In genomic region chrX:52913856-52914255, GRCm38 (mm10) we compare ENCODE assay signal across 8 mouse cellular contexts. TPM values are rescaled to one million over a fixed set of nuclear protein-coding genes. Genes with fewer than 3 reads are reported as not detected.
DNase-seq lines count a peak whose midpoint lies in the region; ATAC-seq and TF ChIP-seq lines count a peak whose summit lies in the region.
"Had no signal": no experiment of that assay in that cellular context is flagged by ENCODE, and none has a peak within 500 bp of the region (broad histone marks: within the 10 kb centered on the region; RNA-seq: fewer than 3 reads in every experiment).

No protein-coding gene starts in this region.

- TF ChIP-seq CTCF in heart, postnatal 0 days (IDR thresholded peaks at IDR 0.05; ENCODE audit: low read depth) = no peak

- H3K4me3 ChIP-seq in heart, postnatal 0 days (ENCODE audit: low read depth, low read length) = peak overlapping the region; percentile 79
- peak overlapping the region; percentile 70 for H3K4me3 ChIP-seq in macrophage (ENCODE audit: inconsistent target)

- WGBS in heart, postnatal 0 days = 58% methylated on average over 4 of the region's 4 CpGs
- WGBS in macrophage (ENCODE audit: missing documents) = 43% methylated on average over 4 of the region's 4 CpGs

- H3K27me3 ChIP-seq in heart, postnatal 0 days (ENCODE audit: control insufficient read depth, insufficient read depth, low read length) = no peaks in the 10 kb centered on the region

- 0 out of 2 replicates have a peak overlapping the region, but pooled peaks have one; percentile 37 for H3K9ac ChIP-seq in heart, postnatal 0 days (replicated peaks; ENCODE audit: low read depth, low read length)

- no peak for TF ChIP-seq EP300 in heart, postnatal 0 days (IDR thresholded peaks at IDR 0.05; ENCODE audit: low read depth)

- peak overlapping the region; percentile 71; the same call in 1 of the 2 replicates for H3K4me2 ChIP-seq in heart, postnatal 0 days (ENCODE audit: low read depth, low read length)

- no peak for ATAC-seq in heart, postnatal 0 days (ENCODE audit: insufficient read depth, low read depth)
- ATAC-seq in erythroid progenitor cell, adult 5-6 weeks (replicated peaks; ENCODE audit: low FRiP score, poor library complexity, severe bottlenecking) = no peak

- no peak overlapping the region for H3K27ac ChIP-seq in heart, postnatal 0 days (ENCODE audit: low read depth)
- H3K27ac ChIP-seq in macrophage = peak overlapping the region; percentile 38

- no peaks in the 10 kb centered on the region for H3K4me1 ChIP-seq in heart, postnatal 0 days (ENCODE audit: control insufficient read depth, insufficient read depth)

- H3K36me3 ChIP-seq in heart, postnatal 0 days (replicated peaks; ENCODE audit: control insufficient read depth, insufficient read depth, low read length) = no peaks in the 10 kb centered on the region
- no peaks in the 10 kb centered on the region for H3K36me3 ChIP-seq in macrophage (ENCODE audit: inconsistent target)

- peak; percentile 71 for DNase-seq in 416B (ENCODE audit: low read depth)
- DNase-seq in CD4-positive helper T cell, adult 2 months (ENCODE audit: low read depth, low spot score) = peak; percentile 83
- no peak for DNase-seq in heart, postnatal 0 days (ENCODE audit: low spot score)
- no peak for DNase-seq in urinary bladder, postnatal 4 days (ENCODE audit: low spot score in 2 of 2)
- no peak for DNase-seq in thymus, postnatal 36 days
- DNase-seq: lung, adult 18-20 months had no signal

- H3K9me3 ChIP-seq in heart, postnatal 0 days (replicated peaks; ENCODE audit: control insufficient read depth, low read length) = no peaks in the 10 kb centered on the region

- H3K79me2 ChIP-seq in macrophage (ENCODE audit: inconsistent target) = peaks cover 43% of the 10 kb centered on the region

RNA-seq across cellular contexts. Expression of gene Phf6, which starts 1.8 kb away (rescaled TPM):
- total RNA-seq in heart, postnatal 0 days (2014; rRNA removed; ENCODE audit: low replicate concordance) = 2.1 and 4.5 TPM in 2 replicates
- polyA plus RNA-seq in heart, postnatal 0 days (2015; fragmentation: Nextera tagmentation; extraction: Ambion mirVana) = 5.9 and 6.2 TPM in 2 replicates
- total RNA-seq in macrophage (2018; cell fraction: chromatin; rRNA removed) = 10 to 100 TPM in 18 of 26 experiments, 1 to 10 TPM in 8; 4.2 to 45.0 (median 12.1) TPM
- 10 to 100 TPM in 18 of 26 experiments, 1 to 10 TPM in 8; 8.2 to 17.0 (median 11.3) TPM for total RNA-seq in macrophage (2018; cell fraction: cytosol; rRNA removed)
- 10 to 100 TPM in 16 of 26 experiments, 1 to 10 TPM in 10; 4.3 to 46.9 (median 12.2) TPM for total RNA-seq in macrophage (2018; cell fraction: nucleus; rRNA removed)
- polyA plus RNA-seq in macrophage (2018) = 8.4 to 11.2 TPM (median 8.5 TPM) in 3 replicates
- total RNA-seq in erythroid progenitor cell, adult 5-6 weeks (2015; ENCODE audit: low replicate concordance) = 23.5 and 27.8 TPM in 2 replicates
- 15.2 and 18.9 TPM in 2 replicates for total RNA-seq in erythroid progenitor cell, adult 5-6 weeks (2017; ENCODE audit: low replicate concordance)

Comparison
In these comparisons a context has a peak if more than half of its experiments do, and no peak if none do; other contexts are left out.
1. DNase-seq: peak in 416B (single experiment) and CD4-positive helper T cell, adult 2 months (single experiment); none in heart, postnatal 0 days (single experiment), urinary bladder, postnatal 4 days (0 of 2) and thymus, postnatal 36 days (0 of 2).